ENCODE assay signal across 9 mouse cellular contexts in the genomic region with DNA sequence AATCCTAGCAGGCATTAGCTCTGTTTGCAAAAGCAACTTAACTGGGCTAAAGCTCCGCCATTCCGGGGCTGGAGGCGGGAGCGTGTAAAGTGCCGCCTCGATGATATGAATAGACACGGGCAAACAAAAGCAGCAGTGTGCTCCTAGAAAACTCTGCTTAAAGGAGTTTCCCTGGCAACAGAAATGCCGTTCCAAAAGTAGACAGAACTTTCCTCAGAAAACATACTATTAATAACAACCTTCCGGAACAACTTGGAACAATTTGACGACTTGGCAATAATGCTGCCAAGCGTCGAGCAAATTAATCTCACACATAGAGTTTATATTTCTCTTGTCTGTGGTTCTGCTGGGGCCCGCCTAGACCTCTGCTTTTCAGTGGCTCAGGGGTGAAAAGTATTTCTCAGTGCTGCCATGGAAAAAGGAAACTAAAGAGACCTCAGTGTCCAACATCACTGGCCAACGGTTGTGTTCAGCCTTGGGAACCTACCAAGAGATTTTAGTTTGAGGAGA.
DNase-seq lines count a peak whose midpoint lies in the region; TF ChIP-seq lines count a peak whose summit lies in the region.
"Had no signal": no experiment of that assay in that cellular context is flagged by ENCODE, and none has a peak within 500 bp of the region (broad histone marks: within the 10 kb centered on the region; RNA-seq: fewer than 3 reads in every experiment).

No protein-coding gene starts in this region.

- in situ Hi-C loops in ES-E14 (cut with MboI; ENCODE audit: low sequenced_read_pairs in 2 of 2, unreplicated experiment in 2 of 2) = no loop called here

- H3K36me3 ChIP-seq in ES-E14 (ENCODE audit: control insufficient read depth, insufficient read depth, low read length, poor library complexity, severe bottlenecking) = no peaks in the 10 kb centered on the region
- no peaks in the 10 kb centered on the region for H3K36me3 ChIP-seq in hindbrain, embryonic 10.5 days

- no peaks in the 10 kb centered on the region for H3K9me3 ChIP-seq in ES-E14 (ENCODE audit: control insufficient read depth, insufficient read depth, low read depth, low read length)
- H3K9me3 ChIP-seq in hindbrain, embryonic 10.5 days = no peaks in the 10 kb centered on the region

- H3K27me3 ChIP-seq in hindbrain, embryonic 10.5 days (ENCODE audit: insufficient read depth, poor library complexity, severe bottlenecking) = no peaks in the 10 kb centered on the region

- no peaks in the 10 kb centered on the region; a peak in 1 of 4 replicates for H3K4me1 ChIP-seq in ES-E14 (ENCODE audit: control insufficient read depth in 2 of 2, insufficient read depth in 2 of 2, low read length in 2 of 2, poor library complexity in 1 of 2)
- H3K4me1 ChIP-seq in hindbrain, embryonic 10.5 days (replicated peaks) = peaks cover 33% of the 10 kb centered on the region

- H3K4me3 ChIP-seq in ES-E14 (ENCODE audit: insufficient read depth in 1 of 2, low read depth in 1 of 2, low read length in 2 of 2, poor library complexity in 1 of 2, severe bottlenecking in 1 of 2) = no peak overlapping the region
- H3K4me3 ChIP-seq in hindbrain, embryonic 10.5 days = peak overlapping the region; percentile 29
- peak overlapping the region; percentile 31 for H3K4me3 ChIP-seq in layer of hippocampus, adult 2 months

- TF ChIP-seq CTCF in layer of hippocampus, adult 2 months (conservative IDR thresholded peaks at IDR 0.05) = no peak

- H3K9ac ChIP-seq in ES-E14 (ENCODE audit: insufficient read depth, low read depth, low read length, poor library complexity, severe bottlenecking) = no peak overlapping the region
- H3K9ac ChIP-seq: liver, embryonic 14.5 days had no signal

- no peak for DNase-seq in ES-E14 (ENCODE audit: low read depth, low spot score)
- peak; percentile 24 for DNase-seq in cerebellum, adult 9-10 months
- DNase-seq in frontal cortex, adult 2 months (ENCODE audit: extremely low spot score in 1 of 2, low spot score in 1 of 2) = peak; percentile 87 to 89
- peak; percentile 69 for DNase-seq in hindbrain, embryonic 10.5 days (ENCODE audit: low spot score)
- DNase-seq in layer of hippocampus, adult 2 months (ENCODE audit: low spot score in 2 of 2) = peak; percentile 72 to 89
- DNase-seq in lung, postnatal 36 days = peak; percentile 16
- peak; percentile 58 for DNase-seq in right cerebral cortex, postnatal 4 days
- DNase-seq in c-Kit-positive CD71-positive TER-119-positive erythroid progenitor cells, embryonic 14.5 days (ENCODE audit: low spot score) = no peak

- no peak overlapping the region for H3K27ac ChIP-seq in ES-E14 (ENCODE audit: insufficient read depth, low read depth, low read length, poor library complexity, severe bottlenecking)
- H3K27ac ChIP-seq in hindbrain, embryonic 10.5 days = peak overlapping the region; percentile 93
- peak overlapping the region; percentile 87 for H3K27ac ChIP-seq in layer of hippocampus, adult 2 months
- H3K27ac ChIP-seq: liver, embryonic 14.5 days had no signal

- 21% methylated on average over 14 of the region's 14 CpGs for WGBS in hindbrain, embryonic 10.5 days

TF ChIP-seq in ES-E14, 5 proteins besides CTCF, POLR2A, EP300 and RAD21:
- TF ChIP-seq ZNF384 (IDR thresholded peaks at IDR 0.05; ENCODE audit: low read depth, low read length) (no peak), MAFK (IDR thresholded peaks at IDR 0.05; ENCODE audit: insufficient read depth, low read depth, low read length) (0 out of 2 replicates have a peak, but pooled peaks have one; percentile 23)

Comparison
In these comparisons a context has a peak if more than half of its experiments do, and no peak if none do; other contexts are left out.
1. DNase-seq: peak in cerebellum, adult 9-10 months (single experiment), frontal cortex, adult 2 months (2 of 2), hindbrain, embryonic 10.5 days (single experiment), layer of hippocampus, adult 2 months (2 of 2), lung, postnatal 36 days (single experiment) and right cerebral cortex, postnatal 4 days (single experiment); none in ES-E14 (single experiment) and c-Kit-positive CD71-positive TER-119-positive erythroid progenitor cells, embryonic 14.5 days (single experiment).
2. H3K4me3 ChIP-seq: peak in hindbrain, embryonic 10.5 days (single experiment) and layer of hippocampus, adult 2 months (single experiment); none in ES-E14 (0 of 2).